Mouse (Mus musculus): ENCODE measurements around the gene Retreg1. TPM values are rescaled to one million over a fixed set of nuclear protein-coding genes. Genes with fewer than 3 reads are reported as not detected.
A peak's percentile ranks its signal among the peaks of the same experiment; 100 is the strongest.

The Retreg1 gene
- polyA plus RNA-seq, 1 experiment = 36.0 TPM

DNA sequence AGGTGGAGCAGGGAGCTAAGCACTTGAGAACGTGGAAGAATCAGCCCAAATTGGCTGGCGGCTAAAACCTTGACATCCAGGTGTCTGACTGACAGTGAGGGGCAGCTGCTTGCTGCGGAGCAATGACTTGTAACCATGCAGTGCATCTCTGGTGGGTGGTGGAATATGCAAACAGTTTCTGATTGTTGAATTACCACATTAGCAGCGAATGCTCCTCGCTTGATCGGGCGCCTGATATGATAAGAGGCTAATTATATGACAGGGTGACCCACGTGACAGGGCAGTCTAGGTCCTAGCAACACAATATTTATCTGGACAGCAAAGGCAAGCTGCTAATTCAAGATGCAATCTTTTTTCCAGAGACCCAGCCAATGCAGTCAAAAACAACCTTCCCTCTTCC lies 80.9 kb downstream of the Retreg1 start:
- Histone ChIP-seq H3K36me3 (ENCODE audit: control insufficient read depth, insufficient read depth, low read length) (no peaks in the 10 kb centered on the region), H3K27me3 (replicated peaks; ENCODE audit: control insufficient read depth, insufficient read depth, low read length) (no peaks in the 10 kb centered on the region), H3K4me3 (ENCODE audit: insufficient read depth, low read depth, low read length) (no peak overlapping the region), H3K27ac (ENCODE audit: insufficient read depth, low read depth, low read length) (no peak overlapping the region), H3K4me1 (ENCODE audit: control insufficient read depth, insufficient read depth, low read length) (peaks cover 9% of the 10 kb centered on the region; the same call in 1 of the 2 replicates)
- TF ChIP-seq POLR2A (IDR thresholded peaks at IDR 0.05; ENCODE audit: low read depth, low read length) (no peak), CTCF (conservative IDR thresholded peaks at IDR 0.05; ENCODE audit: insufficient read depth, insufficient read length, low read depth, low read length) (no peak)
- DNase-seq = no peak
- 68% methylated on average over 8 of the region's 8 CpGs for WGBS

DNA sequence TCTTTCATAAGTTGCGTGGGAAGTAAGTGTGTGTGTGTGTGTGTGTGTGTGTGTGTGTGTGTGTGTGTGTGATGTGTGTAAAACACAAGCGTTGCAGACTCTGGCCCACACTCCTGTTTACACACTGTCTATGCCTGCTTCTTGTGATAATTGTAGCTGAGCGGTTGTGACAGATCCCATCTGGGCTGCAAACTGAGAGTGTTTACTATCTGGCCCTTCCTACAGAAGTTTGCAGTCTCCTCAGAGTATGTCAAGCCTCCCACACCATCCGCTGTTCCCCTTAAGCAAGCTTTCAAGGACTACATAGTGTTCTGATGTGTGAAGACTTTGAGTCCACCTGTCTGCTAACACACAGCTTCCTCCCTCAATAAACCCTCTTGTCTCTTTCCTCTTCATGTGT lies 83.2 kb downstream of the Retreg1 start:
- TF ChIP-seq POLR2A (IDR thresholded peaks at IDR 0.05; ENCODE audit: low read depth, low read length) (no peak), CTCF (conservative IDR thresholded peaks at IDR 0.05; ENCODE audit: insufficient read depth, insufficient read length, low read depth, low read length) (no peak)
- peaks cover 28% of the 10 kb centered on the region for H3K4me1 ChIP-seq (ENCODE audit: control insufficient read depth, insufficient read depth, low read length)
- no peak overlapping the region for H3K4me3 ChIP-seq (ENCODE audit: insufficient read depth, low read depth, low read length)
- H3K27me3 ChIP-seq (replicated peaks; ENCODE audit: control insufficient read depth, insufficient read depth, low read length) = no peaks in the 10 kb centered on the region
- no peaks in the 10 kb centered on the region for H3K36me3 ChIP-seq (ENCODE audit: control insufficient read depth, insufficient read depth, low read length)
- no peak for DNase-seq
- WGBS = 81% methylated on average over 4 of the region's 4 CpGs
- H3K27ac ChIP-seq (ENCODE audit: insufficient read depth, low read depth, low read length) = no peak overlapping the region

DNA sequence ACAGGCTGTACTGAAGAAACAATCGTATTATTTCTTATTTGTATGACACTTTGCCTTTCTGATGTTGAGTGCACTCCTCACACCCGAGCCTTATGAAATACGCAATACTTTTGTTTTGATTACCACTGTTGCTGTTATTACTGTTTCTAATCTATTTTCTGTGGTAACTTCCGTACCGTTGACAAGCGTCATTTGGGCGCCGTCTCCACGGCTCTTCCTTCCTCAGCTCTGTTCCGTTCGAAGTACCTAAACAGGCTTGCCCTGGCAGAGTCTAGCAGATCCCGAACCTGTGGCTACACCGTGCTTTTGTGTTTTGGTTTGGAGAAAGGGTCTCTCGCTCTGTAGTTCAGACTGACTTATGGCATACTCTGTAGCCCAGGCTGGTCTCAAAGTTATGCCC lies 84.1 kb downstream of the Retreg1 start:
- no peak for DNase-seq
- H3K27me3 ChIP-seq (replicated peaks; ENCODE audit: control insufficient read depth, insufficient read depth, low read length) = no peaks in the 10 kb centered on the region
- no peaks in the 10 kb centered on the region for H3K36me3 ChIP-seq (ENCODE audit: control insufficient read depth, insufficient read depth, low read length)
- 93% methylated on average over 14 of the region's 14 CpGs for WGBS
- H3K4me1 ChIP-seq (ENCODE audit: control insufficient read depth, insufficient read depth, low read length) = peaks cover 33% of the 10 kb centered on the region
- no peak for TF ChIP-seq POLR2A (IDR thresholded peaks at IDR 0.05; ENCODE audit: low read depth, low read length)
- TF ChIP-seq CTCF (conservative IDR thresholded peaks at IDR 0.05; ENCODE audit: insufficient read depth, insufficient read length, low read depth, low read length) = no peak
- no peak overlapping the region for H3K27ac ChIP-seq (ENCODE audit: insufficient read depth, low read depth, low read length)
- H3K4me3 ChIP-seq (ENCODE audit: insufficient read depth, low read depth, low read length) = no peak overlapping the region

DNA sequence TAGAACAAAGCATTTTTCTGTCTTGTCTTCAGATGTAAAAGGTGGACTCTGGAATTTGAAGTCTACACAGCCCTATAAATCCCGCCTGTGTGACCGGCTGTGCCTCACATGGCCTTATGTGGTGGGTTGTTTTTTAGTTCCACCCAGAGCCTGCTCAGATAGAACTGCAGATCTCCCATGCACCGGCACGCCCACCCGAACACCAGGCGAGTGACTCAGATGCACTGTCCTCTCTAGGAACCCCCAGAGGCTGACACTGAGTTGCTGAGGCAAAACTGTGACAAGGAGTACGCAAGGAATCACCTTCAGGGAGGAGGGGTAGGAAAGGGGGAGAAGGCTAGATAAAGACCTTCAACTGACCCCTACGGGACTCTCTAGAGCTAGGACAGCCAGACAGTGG lies 85.0 kb downstream of the Retreg1 start:
- TF ChIP-seq POLR2A (IDR thresholded peaks at IDR 0.05; ENCODE audit: low read depth, low read length) = no peak
- TF ChIP-seq CTCF (conservative IDR thresholded peaks at IDR 0.05; ENCODE audit: insufficient read depth, insufficient read length, low read depth, low read length) = no peak
- no peak for DNase-seq
- no peak overlapping the region for H3K27ac ChIP-seq (ENCODE audit: insufficient read depth, low read depth, low read length)
- H3K4me1 ChIP-seq (ENCODE audit: control insufficient read depth, insufficient read depth, low read length) = peaks cover 40% of the 10 kb centered on the region
- H3K36me3 ChIP-seq (ENCODE audit: control insufficient read depth, insufficient read depth, low read length) = no peaks in the 10 kb centered on the region
- WGBS = 70% methylated on average over 8 of the region's 8 CpGs
- H3K27me3 ChIP-seq (replicated peaks; ENCODE audit: control insufficient read depth, insufficient read depth, low read length) = no peaks in the 10 kb centered on the region
- H3K4me3 ChIP-seq (ENCODE audit: insufficient read depth, low read depth, low read length) = no peak overlapping the region

DNA sequence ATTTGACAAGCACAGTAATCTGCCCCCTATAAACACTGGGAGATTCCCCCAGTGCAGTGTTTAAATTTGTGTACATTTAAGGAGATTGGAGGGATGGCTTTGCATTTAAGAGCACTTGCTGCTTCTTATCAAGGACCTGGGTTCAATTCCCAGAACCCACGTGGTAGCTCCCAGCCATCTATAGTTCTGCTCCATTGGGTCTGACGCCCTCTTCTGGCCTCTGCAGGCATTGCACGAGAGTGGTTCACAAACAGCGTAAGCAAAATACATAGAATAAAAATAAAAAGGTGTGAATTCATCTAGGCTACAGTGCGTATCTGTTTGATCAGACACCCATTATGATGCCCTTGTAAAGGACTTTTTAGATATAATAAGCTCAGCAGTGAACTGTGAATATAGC lies 85.9 kb downstream of the Retreg1 start:
- TF ChIP-seq CTCF (conservative IDR thresholded peaks at IDR 0.05; ENCODE audit: insufficient read depth, insufficient read length, low read depth, low read length) = peak; percentile 46
- no peak for TF ChIP-seq POLR2A (IDR thresholded peaks at IDR 0.05; ENCODE audit: low read depth, low read length)
- Histone ChIP-seq H3K27me3 (replicated peaks; ENCODE audit: control insufficient read depth, insufficient read depth, low read length) (no peaks in the 10 kb centered on the region), H3K27ac (ENCODE audit: insufficient read depth, low read depth, low read length) (no peak overlapping the region; the same call in 1 of the 2 replicates), H3K36me3 (ENCODE audit: control insufficient read depth, insufficient read depth, low read length) (no peaks in the 10 kb centered on the region), H3K4me1 (ENCODE audit: control insufficient read depth, insufficient read depth, low read length) (peaks cover 46% of the 10 kb centered on the region), H3K4me3 (ENCODE audit: insufficient read depth, low read depth, low read length) (no peak overlapping the region)
- no peak for DNase-seq
- 70% methylated on average over 5 of the region's 5 CpGs for WGBS

DNA sequence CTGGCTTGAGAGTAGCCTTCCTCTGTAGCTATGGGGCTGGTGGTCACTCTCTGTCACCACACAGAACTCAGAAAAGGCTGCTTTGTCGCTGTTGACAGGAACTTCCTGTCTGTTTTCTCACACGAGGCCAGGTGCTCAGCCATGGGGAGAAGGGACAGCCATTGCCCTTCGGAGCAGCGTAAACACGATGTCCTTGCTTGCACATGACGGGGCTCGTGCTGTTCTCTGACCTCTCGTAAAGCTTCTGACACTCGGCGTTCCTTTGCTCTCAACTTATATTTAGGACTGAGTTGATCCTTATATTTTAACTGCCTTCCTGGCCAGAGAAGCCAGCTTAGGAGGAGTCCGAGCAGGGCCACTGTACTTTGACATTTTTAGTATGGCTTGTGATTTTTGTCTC lies 86.5 kb downstream of the Retreg1 start:
- Histone ChIP-seq H3K27ac (ENCODE audit: insufficient read depth, low read depth, low read length) (peak overlapping the region; percentile 90), H3K36me3 (ENCODE audit: control insufficient read depth, insufficient read depth, low read length) (no peaks in the 10 kb centered on the region), H3K4me3 (ENCODE audit: insufficient read depth, low read depth, low read length) (no peak overlapping the region), H3K4me1 (ENCODE audit: control insufficient read depth, insufficient read depth, low read length) (peaks cover 51% of the 10 kb centered on the region), H3K27me3 (replicated peaks; ENCODE audit: control insufficient read depth, insufficient read depth, low read length) (no peaks in the 10 kb centered on the region)
- TF ChIP-seq CTCF (conservative IDR thresholded peaks at IDR 0.05; ENCODE audit: insufficient read depth, insufficient read length, low read depth, low read length) (no peak), POLR2A (IDR thresholded peaks at IDR 0.05; ENCODE audit: low read depth, low read length) (no peak)
- peak; percentile 69 for DNase-seq
- 17% methylated on average over 11 of the region's 11 CpGs for WGBS

DNA sequence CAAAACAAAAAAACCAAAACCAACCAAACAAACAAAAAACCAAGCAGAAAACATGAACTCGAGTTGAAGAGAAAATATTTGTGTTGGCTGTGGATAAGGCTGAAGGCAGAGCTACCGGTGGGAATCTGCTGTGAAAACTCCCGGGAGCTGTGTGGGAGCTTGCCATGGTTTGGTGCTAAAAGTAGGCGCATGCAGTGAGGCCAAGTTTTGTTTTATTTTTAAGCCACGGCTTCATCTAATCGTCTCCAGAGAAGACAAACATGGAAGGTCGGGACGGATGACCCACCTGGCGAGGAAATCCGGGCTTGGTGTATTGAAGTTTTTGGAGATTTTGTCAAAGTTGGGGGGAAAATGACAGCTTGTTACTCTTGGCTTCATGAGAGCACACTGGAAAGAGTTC lies 87.0 kb downstream of the Retreg1 start:
- no peaks in the 10 kb centered on the region for H3K27me3 ChIP-seq (replicated peaks; ENCODE audit: control insufficient read depth, insufficient read depth, low read length)
- peak; percentile 47 for DNase-seq
- 47% methylated on average over 10 of the region's 10 CpGs for WGBS
- H3K27ac ChIP-seq (ENCODE audit: insufficient read depth, low read depth, low read length) = peak overlapping the region; percentile 90
- H3K4me3 ChIP-seq (ENCODE audit: insufficient read depth, low read depth, low read length) = no peak overlapping the region
- peaks cover 52% of the 10 kb centered on the region for H3K4me1 ChIP-seq (ENCODE audit: control insufficient read depth, insufficient read depth, low read length)
- TF ChIP-seq CTCF (conservative IDR thresholded peaks at IDR 0.05; ENCODE audit: insufficient read depth, insufficient read length, low read depth, low read length) (no peak), POLR2A (IDR thresholded peaks at IDR 0.05; ENCODE audit: low read depth, low read length) (no peak)
- no peaks in the 10 kb centered on the region for H3K36me3 ChIP-seq (ENCODE audit: control insufficient read depth, insufficient read depth, low read length)
